Comparison of ENCODE assay signal across 22 mouse cellular contexts in the genomic region with DNA sequence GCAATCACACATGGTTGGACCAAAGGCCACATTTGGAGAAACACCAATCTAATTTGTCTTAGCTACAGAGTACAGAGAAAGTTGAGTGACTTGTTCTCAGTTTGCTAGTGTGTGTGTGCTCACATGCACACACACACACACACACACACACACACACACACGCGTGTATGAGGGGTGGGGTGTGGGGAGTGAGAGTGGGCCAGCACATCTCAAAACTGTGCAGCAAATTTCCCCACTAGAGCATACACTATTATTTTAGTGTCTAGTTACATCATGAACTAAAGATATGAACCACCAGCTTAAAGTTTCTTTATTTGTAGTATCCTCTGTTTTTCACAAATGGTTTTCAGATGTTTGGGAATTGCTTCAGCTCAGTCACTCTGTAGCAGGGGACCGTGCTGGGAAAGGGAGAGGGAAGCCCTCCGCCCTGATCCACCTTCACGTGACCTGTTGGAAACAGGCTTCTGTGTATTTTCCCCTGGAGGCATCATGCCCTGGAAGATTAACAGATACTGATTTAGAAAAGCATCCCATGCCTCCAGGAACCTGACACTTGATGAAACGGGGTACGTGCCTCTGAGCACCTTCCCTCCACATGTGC. TPM values are rescaled to one million over a fixed set of nuclear protein-coding genes. Genes with fewer than 3 reads are reported as not detected.
DNase-seq lines count a peak whose midpoint lies in the region; ATAC-seq lines count a peak whose summit lies in the region.
"Had no signal": no experiment of that assay in that cellular context is flagged by ENCODE, and none has a peak within 500 bp of the region (broad histone marks: within the 10 kb centered on the region; RNA-seq: fewer than 3 reads in every experiment).

No protein-coding gene starts in this region.

- H3K4me3 ChIP-seq in embryonic facial prominence, embryonic 10.5 days: no peak overlapping the region
- no peak overlapping the region for H3K4me3 ChIP-seq in embryonic facial prominence, embryonic 12.5 days
- H3K4me3 ChIP-seq: forebrain, embryonic 13.5 days; heart, adult 2 months; heart, embryonic 15.5 days; hindbrain, embryonic 13.5 days had no signal

- H3K27me3 ChIP-seq in embryonic facial prominence, embryonic 10.5 days (replicated peaks; ENCODE audit: low read depth, poor library complexity, severe bottlenecking): no peaks in the 10 kb centered on the region
- no peaks in the 10 kb centered on the region for H3K27me3 ChIP-seq in embryonic facial prominence, embryonic 12.5 days
- H3K27me3 ChIP-seq: CH12.LX; forebrain, embryonic 13.5 days; heart, embryonic 15.5 days; hindbrain, embryonic 13.5 days; Patski had no signal

- WGBS in embryonic facial prominence, embryonic 10.5 days: 51% methylated on average over 7 of the region's 7 CpGs
- WGBS in embryonic facial prominence, embryonic 12.5 days: 28% methylated on average over 7 of the region's 7 CpGs

- no peaks in the 10 kb centered on the region for H3K9me3 ChIP-seq in embryonic facial prominence, embryonic 10.5 days
- H3K9me3 ChIP-seq in embryonic facial prominence, embryonic 12.5 days: no peaks in the 10 kb centered on the region
- H3K9me3 ChIP-seq: forebrain, embryonic 13.5 days; heart, embryonic 15.5 days; hindbrain, embryonic 13.5 days had no signal

- peak; percentile 29 for DNase-seq in gastrocnemius, adult 18-20 months (ENCODE audit: low spot score)
- no peak for DNase-seq in gastrocnemius, postnatal 14 days
- DNase-seq in embryonic facial prominence, embryonic 10.5 days (ENCODE audit: low spot score): peak; percentile 56
- DNase-seq in skeletal muscle tissue, adult 2 months (ENCODE audit: low read depth, low spot score): peak; percentile 32
- no peak for DNase-seq in cerebellum, adult 8-10 months
- DNase-seq: adrenal gland, postnatal 14 days; cerebellum, adult 18-20 months; cerebellum, postnatal 14 days; forebrain, postnatal 0 days; heart, adult 2 months; heart, postnatal 14 days; kidney, adult 11 months had no signal

- H3K4me2 ChIP-seq in embryonic facial prominence, embryonic 12.5 days (replicated peaks): 0 out of 2 replicates have a peak overlapping the region, but pooled peaks have one; percentile 17
- H3K4me2 ChIP-seq: forebrain, embryonic 13.5 days; heart, embryonic 11.5 days; heart, embryonic 15.5 days; hindbrain, embryonic 13.5 days had no signal

- intact Hi-C loops in gastrocnemius, postnatal 14 days (cut with DNase I; ENCODE audit: low total_unique reads): no loop called here

- no peak overlapping the region; the same call in 1 of the 2 replicates for H3K27ac ChIP-seq in embryonic facial prominence, embryonic 10.5 days (replicated peaks)
- H3K27ac ChIP-seq in embryonic facial prominence, embryonic 12.5 days: peak overlapping the region; percentile 23; the same call in 1 of the 2 replicates
- H3K27ac ChIP-seq: forebrain, embryonic 13.5 days; heart, adult 2 months; heart, embryonic 15.5 days; hindbrain, embryonic 13.5 days; hindbrain, postnatal 0 days had no signal

- peak; percentile 80; the same call in 1 of the 2 replicates for ATAC-seq in embryonic facial prominence, embryonic 12.5 days (ENCODE audit: insufficient number of reproducible peaks, insufficient read depth, low FRiP score, low TSS enrichment)
- ATAC-seq: activated CD4-positive, CD25-positive, alpha-beta regulatory T cell, adult 4 months; forebrain, embryonic 13.5 days; forebrain, postnatal 0 days; hindbrain, postnatal 0 days; Patski had no signal

- H3K4me1 ChIP-seq in embryonic facial prominence, embryonic 10.5 days: peaks cover 15% of the 10 kb centered on the region
- H3K4me1 ChIP-seq in embryonic facial prominence, embryonic 12.5 days: peaks cover 8% of the 10 kb centered on the region; the same call in 1 of the 2 replicates
- H3K4me1 ChIP-seq: forebrain, embryonic 13.5 days; heart, embryonic 15.5 days; hindbrain, embryonic 13.5 days had no signal

- H3K36me3 ChIP-seq in embryonic facial prominence, embryonic 10.5 days (replicated peaks): no peaks in the 10 kb centered on the region
- no peaks in the 10 kb centered on the region for H3K36me3 ChIP-seq in embryonic facial prominence, embryonic 12.5 days
- H3K36me3 ChIP-seq: heart, embryonic 15.5 days; hindbrain, embryonic 13.5 days had no signal

- H3K9ac ChIP-seq in embryonic facial prominence, embryonic 12.5 days: no peak overlapping the region
- H3K9ac ChIP-seq: forebrain, embryonic 13.5 days; forebrain, postnatal 0 days; heart, embryonic 15.5 days; hindbrain, embryonic 13.5 days had no signal

RNA-seq across cellular contexts. Expression of a gene that starts 13.1 kb away (rescaled TPM):
- total RNA-seq in gastrocnemius, adult 18-20 months (2021): 1 to 10 TPM; 3.2 to 5.6 TPM
- total RNA-seq in gastrocnemius, postnatal 14 days (2021): 10 to 100 TPM; 12.0 to 14.3 TPM
- 3.8 and 6.9 TPM in 2 replicates for polyA plus RNA-seq in embryonic facial prominence, embryonic 10.5 days (2016; fragmentation: Nextera tagmentation; extraction: Ambion mirVana)
- 30.3 and 38.3 TPM in 2 replicates for polyA plus RNA-seq in embryonic facial prominence, embryonic 12.5 days (2016; fragmentation: Nextera tagmentation; extraction: Ambion mirVana)
- total RNA-seq: CH12.LX; hematopoietic stem cell, adult 5-6 weeks had no signal
- polyA plus RNA-seq: Patski had no signal

Comparison
In these comparisons a context has a peak if more than half of its experiments do, and no peak if none do; other contexts are left out.
1. DNase-seq: peak in gastrocnemius, adult 18-20 months (single experiment), embryonic facial prominence, embryonic 10.5 days (single experiment) and skeletal muscle tissue, adult 2 months (single experiment); none in gastrocnemius, postnatal 14 days (single experiment) and cerebellum, adult 8-10 months (single experiment).